ENCODE assay signal across 8 mouse cellular contexts in the genomic region with DNA sequence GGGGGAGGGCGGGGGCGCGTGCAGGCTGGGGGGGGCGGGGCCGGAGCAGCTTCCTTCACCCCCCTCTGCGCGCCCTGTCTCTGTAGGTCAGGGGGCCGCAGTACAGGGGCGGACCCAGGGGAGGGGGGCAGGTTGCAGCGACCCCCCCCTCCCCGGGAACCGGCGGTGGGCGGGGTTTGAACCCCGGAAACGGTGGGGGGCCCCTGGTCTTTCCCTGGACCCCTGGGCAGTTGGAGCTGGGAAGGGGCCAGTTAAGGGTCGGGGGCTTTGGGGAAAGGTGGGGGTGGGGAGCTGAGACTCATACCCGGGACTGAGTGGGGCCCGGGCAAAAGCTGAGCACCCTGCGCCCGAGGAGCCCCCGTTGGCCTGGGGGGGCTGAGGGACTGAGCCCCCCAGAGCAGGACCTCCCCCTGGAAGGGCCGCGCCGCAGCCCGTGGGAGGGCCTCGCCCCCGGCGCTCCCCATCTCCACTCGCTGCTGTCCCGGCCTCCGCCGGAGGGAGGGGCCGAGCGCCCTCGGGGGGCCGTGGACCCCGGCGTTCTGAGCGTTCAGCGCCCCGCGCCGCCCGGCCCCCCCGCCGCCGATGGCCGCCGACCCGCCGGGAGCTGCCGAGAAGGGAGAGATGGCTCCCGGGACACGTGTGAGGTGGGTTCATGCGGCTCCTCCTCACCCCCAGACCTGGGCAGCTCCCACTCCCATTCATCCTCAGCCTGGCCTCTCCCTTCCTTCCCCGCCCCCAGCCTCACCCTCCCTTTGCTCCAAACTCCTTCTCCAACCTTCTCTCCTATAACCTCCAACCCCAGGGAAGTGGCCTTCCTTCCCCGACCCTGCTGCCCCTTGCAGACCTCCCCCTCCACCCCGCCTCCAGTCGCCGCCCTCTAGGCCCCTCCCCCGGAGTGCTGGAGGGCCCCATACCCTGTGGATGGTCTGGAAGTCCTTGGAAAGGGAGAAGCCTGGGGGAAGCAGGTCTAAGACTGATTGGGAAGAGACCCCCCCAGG. TPM values are rescaled to one million over a fixed set of nuclear protein-coding genes. Genes with fewer than 3 reads are reported as not detected.
A peak's percentile ranks its signal among the peaks of the same experiment; 100 is the strongest.
DNase-seq lines count a peak whose midpoint lies in the region; ATAC-seq and TF ChIP-seq lines count a peak whose summit lies in the region.

No protein-coding gene starts in this region.

- H3K27ac ChIP-seq in limb, embryonic 15.5 days = peak overlapping the region; percentile 91
- H3K27ac ChIP-seq in neural tube, embryonic 14.5 days (ENCODE audit: low read depth, low read length) = peak overlapping the region; percentile 78

- no peak for ATAC-seq in erythroblast, adult 5-6 weeks (replicated peaks; ENCODE audit: low FRiP score, poor library complexity, severe bottlenecking)
- 0 out of 2 replicates have a peak, but pooled peaks have one; percentile 0 for ATAC-seq in limb, embryonic 15.5 days (ENCODE audit: insufficient number of reproducible peaks, low FRiP score, low TSS enrichment, low read depth)
- ATAC-seq in neural tube, embryonic 14.5 days (ENCODE audit: low read depth) = no peak

- no peaks in the 10 kb centered on the region; the same call in 1 of the 2 replicates for H3K9me3 ChIP-seq in erythroblast, embryonic 14.5 days (ENCODE audit: control insufficient read depth, low read length)
- no peaks in the 10 kb centered on the region for H3K9me3 ChIP-seq in E14TG2a.4 (ENCODE audit: low read length)
- no peaks in the 10 kb centered on the region for H3K9me3 ChIP-seq in limb, embryonic 15.5 days
- no peaks in the 10 kb centered on the region for H3K9me3 ChIP-seq in neural tube, embryonic 14.5 days (ENCODE audit: control insufficient read depth, low read length)

- H3K27me3 ChIP-seq in erythroblast, embryonic 14.5 days (ENCODE audit: control insufficient read depth) = no peaks in the 10 kb centered on the region
- no peaks in the 10 kb centered on the region for H3K27me3 ChIP-seq in E14TG2a.4 (ENCODE audit: insufficient read depth, low read length)
- H3K27me3 ChIP-seq in limb, embryonic 15.5 days = no peaks in the 10 kb centered on the region
- H3K27me3 ChIP-seq in neural tube, embryonic 14.5 days (ENCODE audit: control insufficient read depth, insufficient read depth, low read length) = no peaks in the 10 kb centered on the region

- intact Hi-C loops in heart, postnatal 14 days (cut with DNase I) = no loop called here

- H3K4me1 ChIP-seq in erythroblast, embryonic 14.5 days (ENCODE audit: control insufficient read depth) = peaks cover 35% of the 10 kb centered on the region
- peaks cover 70% of the 10 kb centered on the region for H3K4me1 ChIP-seq in E14TG2a.4 (replicated peaks; ENCODE audit: low read depth, low read length)
- H3K4me1 ChIP-seq in limb, embryonic 15.5 days = peaks cover 26% of the 10 kb centered on the region
- H3K4me1 ChIP-seq in neural tube, embryonic 14.5 days (ENCODE audit: control insufficient read depth, insufficient read depth, low read length) = peaks cover 10% of the 10 kb centered on the region

- TF ChIP-seq CTCF in E14TG2a.4 (conservative IDR thresholded peaks at IDR 0.05; ENCODE audit: low read length) = no peak

- peaks cover 29% of the 10 kb centered on the region for H3K36me3 ChIP-seq in erythroblast, embryonic 14.5 days (ENCODE audit: control insufficient read depth)
- peaks cover 36% of the 10 kb centered on the region for H3K36me3 ChIP-seq in E14TG2a.4 (ENCODE audit: insufficient read depth, low read length)
- peaks cover 40% of the 10 kb centered on the region for H3K36me3 ChIP-seq in limb, embryonic 15.5 days
- H3K36me3 ChIP-seq in neural tube, embryonic 14.5 days (ENCODE audit: control insufficient read depth, insufficient read depth, low read length) = peaks cover 29% of the 10 kb centered on the region

- peak; percentile 80 for DNase-seq in embryo, embryonic 10 days (ENCODE audit: low spot score)
- peak; percentile 36 for DNase-seq in heart, postnatal 14 days
- no peak for DNase-seq in spleen, adult 12 weeks (ENCODE audit: low spot score)

- H3K9ac ChIP-seq in limb, embryonic 15.5 days = peak overlapping the region; percentile 72
- peak overlapping the region; percentile 86 for H3K9ac ChIP-seq in neural tube, embryonic 14.5 days (replicated peaks; ENCODE audit: low read depth, low read length)

- H3K4me2 ChIP-seq in limb, embryonic 15.5 days = peak overlapping the region; percentile 90
- H3K4me2 ChIP-seq in neural tube, embryonic 14.5 days (ENCODE audit: low read depth, low read length) = peak overlapping the region; percentile 89

- WGBS in limb, embryonic 15.5 days = under 1% methylated on average over 48 of the region's 62 CpGs
- WGBS in neural tube, embryonic 14.5 days = under 1% methylated on average over 37 of the region's 62 CpGs

- peak overlapping the region; percentile 83 for H3K4me3 ChIP-seq in erythroblast, embryonic 14.5 days (replicated peaks)
- H3K4me3 ChIP-seq in E14TG2a.4 (replicated peaks; ENCODE audit: low read length) = peak overlapping the region; percentile 92
- peak overlapping the region; percentile 87 for H3K4me3 ChIP-seq in limb, embryonic 15.5 days
- peak overlapping the region; percentile 70 for H3K4me3 ChIP-seq in neural tube, embryonic 14.5 days (ENCODE audit: low read depth, low read length)

RNA-seq across cellular contexts. Expression of a gene that starts 2.5 kb away (rescaled TPM):
- polyA plus RNA-seq in erythroblast, embryonic 14.5 days (2012) = 8.2 and 9.9 TPM in 2 replicates
- total RNA-seq in erythroblast, adult 5-6 weeks (2015; ENCODE audit: low replicate concordance) = 2.7 and 6.0 TPM in 2 replicates
- 3.1 and 6.2 TPM in 2 replicates for total RNA-seq in erythroblast, adult 5-6 weeks (2017; ENCODE audit: low replicate concordance)
- total RNA-seq in heart, postnatal 14 days (2021) = 1 to 10 TPM; 4.8 to 5.7 TPM
- polyA plus RNA-seq in limb, embryonic 15.5 days (2015; fragmentation: Nextera tagmentation; extraction: Ambion mirVana) = 4.3 and 4.4 TPM in 2 replicates
- polyA plus RNA-seq in neural tube, embryonic 14.5 days (2014; fragmentation: Nextera tagmentation; extraction: Ambion mirVana) = 6.5 and 9.1 TPM in 2 replicates

RNA-seq across cellular contexts. Expression of a gene that starts 14.8 kb away (rescaled TPM):
- 0.02 TPM in 1 of 2 replicates, not detected in the other for polyA plus RNA-seq in erythroblast, embryonic 14.5 days (2012)
- not detected in 2 replicates for total RNA-seq in erythroblast, adult 5-6 weeks (2015; ENCODE audit: low replicate concordance)
- total RNA-seq in erythroblast, adult 5-6 weeks (2017; ENCODE audit: low replicate concordance) = not detected in 2 replicates
- total RNA-seq in heart, postnatal 14 days (2021) = not detected
- 0.19 and 0.44 TPM in 2 replicates for polyA plus RNA-seq in limb, embryonic 15.5 days (2015; fragmentation: Nextera tagmentation; extraction: Ambion mirVana)
- 0.27 TPM in 1 of 2 replicates, not detected in the other for polyA plus RNA-seq in neural tube, embryonic 14.5 days (2014; fragmentation: Nextera tagmentation; extraction: Ambion mirVana)

RNA-seq across cellular contexts. Expression of a gene that starts 22.8 kb away (rescaled TPM):
- polyA plus RNA-seq in erythroblast, embryonic 14.5 days (2012) = 0.30 and 0.44 TPM in 2 replicates
- 2.9 and 9.0 TPM in 2 replicates for total RNA-seq in erythroblast, adult 5-6 weeks (2015; ENCODE audit: low replicate concordance)
- 5.7 and 9.8 TPM in 2 replicates for total RNA-seq in erythroblast, adult 5-6 weeks (2017; ENCODE audit: low replicate concordance)
- total RNA-seq in heart, postnatal 14 days (2021) = 10 to 100 TPM; 16.6 to 17.3 TPM
- 23.6 and 26.5 TPM in 2 replicates for polyA plus RNA-seq in limb, embryonic 15.5 days (2015; fragmentation: Nextera tagmentation; extraction: Ambion mirVana)
- 4.6 and 6.8 TPM in 2 replicates for polyA plus RNA-seq in neural tube, embryonic 14.5 days (2014; fragmentation: Nextera tagmentation; extraction: Ambion mirVana)

RNA-seq across cellular contexts. Expression of a gene that starts 29.7 kb away (rescaled TPM):
- polyA plus RNA-seq in erythroblast, embryonic 14.5 days (2012) = 4.7 and 6.0 TPM in 2 replicates
- 3.8 and 18.2 TPM in 2 replicates for total RNA-seq in erythroblast, adult 5-6 weeks (2015; ENCODE audit: low replicate concordance)
- 8.9 and 11.3 TPM in 2 replicates for total RNA-seq in erythroblast, adult 5-6 weeks (2017; ENCODE audit: low replicate concordance)
- total RNA-seq in heart, postnatal 14 days (2021) = 10 to 100 TPM; 21.0 to 22.3 TPM
- 18.6 and 21.7 TPM in 2 replicates for polyA plus RNA-seq in limb, embryonic 15.5 days (2015; fragmentation: Nextera tagmentation; extraction: Ambion mirVana)
- 22.4 and 23.3 TPM in 2 replicates for polyA plus RNA-seq in neural tube, embryonic 14.5 days (2014; fragmentation: Nextera tagmentation; extraction: Ambion mirVana)

RNA-seq across cellular contexts. Expression of a gene that starts 34.3 kb away (rescaled TPM):
- polyA plus RNA-seq in erythroblast, embryonic 14.5 days (2012) = 0.06 TPM in 1 of 2 replicates, not detected in the other
- total RNA-seq in erythroblast, adult 5-6 weeks (2015; ENCODE audit: low replicate concordance) = 0.63 TPM in 1 of 2 replicates, not detected in the other
- total RNA-seq in erythroblast, adult 5-6 weeks (2017; ENCODE audit: low replicate concordance) = not detected in 2 replicates
- total RNA-seq in heart, postnatal 14 days (2021) = 1 to 10 TPM; 5.0 to 6.0 TPM
- polyA plus RNA-seq in limb, embryonic 15.5 days (2015; fragmentation: Nextera tagmentation; extraction: Ambion mirVana) = 25.3 and 28.7 TPM in 2 replicates
- polyA plus RNA-seq in neural tube, embryonic 14.5 days (2014; fragmentation: Nextera tagmentation; extraction: Ambion mirVana) = 2.7 and 3.6 TPM in 2 replicates
